Mouse (Mus musculus) lung, adult 2 months (tissue): ENCODE measurements around the gene Rtn1.

Experiments
- CTCF ChIP-seq: fragments of 200-500 bp; IDR thresholded peaks from 2 replicates; pipeline ENCODE4 v1.5.1; 2011; ENCODE audit warnings: mild to moderate bottlenecking, low read length, control low read depth; ENCODE audit not compliant: insufficient read depth
- POLR2A ChIP-seq: fragments of 200-500 bp; IDR thresholded peaks from 2 replicates; pipeline ENCODE4 v1.6.1; 2011; ENCODE audit warnings: low read depth, mild to moderate bottlenecking, control low read depth, low read length, borderline replicate concordance; ENCODE audit errors: extremely low read depth

GRCm38 (mm10) chr12:72390346-72390745 lies 18.5 kb downstream of the Rtn1 start:
- TF ChIP-seq CTCF (no peak), POLR2A (no peak)
